Mouse (Mus musculus) CD4-positive helper T cell, adult 2 months (primary cell): ENCODE data around the gene Trmt1.

ENCODE experiments used
- DNase-seq: peaks from one replicate; pipeline ENCODE4 v3.0.0-alpha.2; 2012; ENCODE audit warnings: low read depth, missing footprints, low spot score

Trmt1 gene

GRCm38 (mm10) chr8:84708071-84708541 lies 22.0 kb downstream of the Trmt1 start:
- DNase-seq = no peak

GRCm38 (mm10) chr8:84708774-84709475 lies 22.8 kb downstream of the Trmt1 start:
- DNase-seq = peak; percentile 87

- DNase-seq = no peak
Measured at GRCm38 (mm10) chr8:84709931-84710330, 23.8 kb downstream of the Trmt1 start.

GRCm38 (mm10) chr8:84711312-84711711 lies 25.2 kb downstream of the Trmt1 start:
- no peak for DNase-seq

- DNase-seq = no peak
Measured at GRCm38 (mm10) chr8:84711933-84712758, 26.0 kb downstream of the Trmt1 start.

GRCm38 (mm10) chr8:84712759-84713120 lies 26.6 kb downstream of the Trmt1 start:
- DNase-seq = no peak

- DNase-seq = no peak
Measured at GRCm38 (mm10) chr8:84713381-84713780, 27.3 kb downstream of the Trmt1 start.

- no peak for DNase-seq
Measured at GRCm38 (mm10) chr8:84714161-84714560, 28.1 kb downstream of the Trmt1 start.

GRCm38 (mm10) chr8:84715893-84716468 lies 29.9 kb downstream of the Trmt1 start:
- no peak for DNase-seq

- DNase-seq = no peak
Measured at GRCm38 (mm10) chr8:84716790-84717189, 30.7 kb downstream of the Trmt1 start.

GRCm38 (mm10) chr8:84718476-84718875 lies 32.4 kb downstream of the Trmt1 start:
- no peak for DNase-seq

- no peak for DNase-seq
Measured at GRCm38 (mm10) chr8:84718959-84719690, 33.0 kb downstream of the Trmt1 start.

- DNase-seq = no peak
Measured at GRCm38 (mm10) chr8:84722530-84722849, 36.4 kb downstream of the Trmt1 start.

- DNase-seq = peak; percentile 87
Measured at GRCm38 (mm10) chr8:84722850-84723570, 36.9 kb downstream of the Trmt1 start, which contains the start of gene G430095P16Rik. TSS of gene G430095P16Rik (plus strand) at chr8:84723007.

- peak; percentile 54 for DNase-seq
Measured at GRCm38 (mm10) chr8:84723571-84723900, 37.4 kb downstream of the Trmt1 start.

GRCm38 (mm10) chr8:84724683-84725082 lies 38.6 kb downstream of the Trmt1 start:
- no peak for DNase-seq

GRCm38 (mm10) chr8:84725246-84725940 lies 39.3 kb downstream of the Trmt1 start:
- no peak for DNase-seq

- DNase-seq = peak; percentile 48
Measured at GRCm38 (mm10) chr8:84725941-84726259, 39.8 kb downstream of the Trmt1 start.

GRCm38 (mm10) chr8:84728474-84728873 lies 42.4 kb downstream of the Trmt1 start:
- DNase-seq = no peak

- DNase-seq = no peak
Measured at GRCm38 (mm10) chr8:84729921-84730362, 43.8 kb downstream of the Trmt1 start.
